Mouse (Mus musculus) cerebellum, adult 2 months (tissue): ENCODE results near the gene Gm3055. TPM values are rescaled to one million over a fixed set of nuclear protein-coding genes. Genes with fewer than 3 reads are reported as not detected.
"Not testable (repeated sequence)": the region's sequence is repeated elsewhere in the genome, so short reads cannot be mapped to it uniquely, and the experiment has no call there.

ENCODE experiments used
- DNase-seq, 2 experiments: peaks; one replicate each; pipeline ENCODE4 v3.0.0; 2021
- H3K27ac ChIP-seq: fragments of 200-500 bp; 2 replicates; pipeline ENCODE4 v1.5.1; 2012; ENCODE audit warnings: low read length, control low read depth, inconsistent platforms; ENCODE audit not compliant: insufficient read depth
- H3K27me3 ChIP-seq: fragments of 200-500 bp; 2 replicates; pipeline ENCODE4 v1.6.1; 2012; ENCODE audit warnings: inconsistent platforms, mild to moderate bottlenecking, low read length, moderate library complexity; ENCODE audit not compliant: control insufficient read depth, insufficient read depth
- H3K4me1 ChIP-seq: fragments of 200-500 bp; 2 replicates; pipeline ENCODE4 v1.6.1; 2011; ENCODE audit warnings: low read length; ENCODE audit not compliant: control insufficient read depth, insufficient read depth
- H3K4me3 ChIP-seq: fragments of 200-500 bp; replicated peaks from 2 replicates; pipeline ENCODE3; 2011; ENCODE audit warnings: mild to moderate bottlenecking, low read depth, low read length, control low read depth; ENCODE audit not compliant: insufficient read depth
- WGBS: fragments of 180-500 bp; shearing (Covaris S2); methylation state at CpG from one replicate; pipeline ENCODE4 v1.1.7; 2018; 5-methylcytosine and 5-hydroxymethylcytosine counted together
- polyA plus RNA-seq: library from polyadenylated mRNA; depleted of rRNA; stranded (reverse); fragments of >200 nt; gene quantifications from 2 replicates; pipeline ENCODE4 v1.2.3, GENCODE M21; 2012; rRNA removed

The Gm3055 gene
- polyA plus RNA-seq, result 9.7 and 11.5 TPM in 2 replicates

DNA sequence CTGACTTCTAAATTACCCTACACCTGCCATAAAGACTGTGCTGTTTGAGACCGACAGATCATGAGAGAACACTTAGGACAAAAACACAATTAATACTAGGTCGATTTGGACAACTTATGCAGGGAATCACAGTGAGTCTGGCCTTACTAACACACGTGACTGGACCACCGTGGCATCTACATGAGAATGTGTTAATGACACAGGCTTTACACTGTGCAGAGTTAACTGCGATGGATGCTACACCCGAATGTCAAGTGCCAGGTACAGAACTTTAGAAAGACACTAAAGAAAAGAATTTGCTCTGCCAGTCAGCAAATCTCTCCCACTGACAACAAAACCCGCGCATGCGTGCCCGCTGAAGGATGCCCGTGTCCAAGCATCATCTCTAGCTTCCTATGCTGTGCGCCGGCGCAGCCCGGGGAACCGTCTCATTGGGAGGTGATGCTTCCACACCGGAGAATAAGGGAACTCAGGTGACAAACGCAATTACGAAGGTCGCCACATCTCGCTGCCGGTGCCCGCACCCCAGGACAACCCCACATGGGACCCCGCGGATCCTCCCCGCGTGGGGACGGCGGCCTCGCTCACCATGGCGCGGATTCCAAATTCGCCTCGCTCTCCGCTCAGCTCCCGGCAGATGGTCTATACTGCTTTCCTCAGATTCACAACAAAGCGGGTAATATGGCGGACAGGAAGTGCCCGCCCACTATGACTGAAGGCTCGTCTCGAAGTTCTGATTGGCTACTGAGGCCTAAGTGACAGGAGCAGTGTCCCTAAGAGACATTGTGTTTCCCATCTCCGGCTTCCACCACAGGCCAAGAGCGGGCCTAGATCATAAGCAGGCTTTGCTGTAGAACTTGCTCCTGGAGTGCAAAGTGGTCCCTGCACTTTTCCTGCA, at the start of gene Gm3055:
TSS of gene Gm3055 (minus strand) at position 656 of the 898 bp plus-strand sequence.
- not testable (repeated sequence) for H3K4me1 ChIP-seq, H3K4me3 ChIP-seq, H3K27ac ChIP-seq, DNase-seq, H3K27me3 ChIP-seq
- no CpG with 5 or more reads among the region's 43 CpGs for WGBS

DNA sequence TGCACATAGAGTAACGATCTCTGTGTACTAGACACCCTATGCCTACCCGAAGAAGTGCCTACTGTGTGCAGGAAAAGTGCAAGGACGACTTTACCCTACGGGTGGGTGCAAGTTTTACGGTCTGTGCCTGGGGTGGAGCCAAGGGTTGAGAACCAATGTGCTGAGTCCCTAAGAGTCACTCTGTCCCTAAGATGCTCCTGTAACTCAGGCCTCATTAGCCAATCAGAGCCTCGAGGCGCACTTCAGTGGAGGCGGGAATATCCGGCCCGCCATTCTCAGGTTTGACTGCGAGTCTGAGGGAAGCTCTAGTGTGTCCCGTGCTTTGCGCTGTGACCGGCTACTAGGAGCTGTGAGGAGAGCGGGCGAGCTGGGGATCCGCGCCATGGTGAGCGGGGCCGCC, 40.9 kb upstream of the Gm3055 start, which contains the start of gene Gm4767:
TSS of gene Gm4767 (plus strand) at position 288 of the 400 bp plus-strand sequence.
- 29% methylated on average over 18 of the region's 20 CpGs for WGBS
- H3K27ac ChIP-seq, H3K4me3 ChIP-seq, H3K27me3 ChIP-seq, H3K4me1 ChIP-seq: not testable (repeated sequence)
- peak; percentile 7 to 28 for DNase-seq

DNA sequence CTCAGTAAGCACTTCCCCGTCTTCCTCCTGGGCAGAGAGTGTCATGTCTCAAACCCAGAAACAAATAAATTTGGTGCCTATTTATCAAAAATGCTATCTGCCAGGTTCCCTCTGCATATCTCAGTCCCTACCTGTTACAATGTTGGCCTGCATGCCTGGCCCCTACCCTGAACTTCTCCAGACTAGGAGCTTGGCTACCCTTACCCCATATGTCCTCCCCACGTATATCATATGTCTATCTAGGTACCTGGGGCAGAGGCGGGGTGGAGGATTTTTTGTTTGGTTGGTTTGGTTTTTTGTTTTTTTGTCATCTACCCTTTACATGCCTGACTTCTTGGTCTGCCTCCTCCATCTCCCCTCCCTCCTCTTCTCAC, 430 bp upstream of the Gm3055 start:
- not testable (repeated sequence) for H3K27ac ChIP-seq

DNA sequence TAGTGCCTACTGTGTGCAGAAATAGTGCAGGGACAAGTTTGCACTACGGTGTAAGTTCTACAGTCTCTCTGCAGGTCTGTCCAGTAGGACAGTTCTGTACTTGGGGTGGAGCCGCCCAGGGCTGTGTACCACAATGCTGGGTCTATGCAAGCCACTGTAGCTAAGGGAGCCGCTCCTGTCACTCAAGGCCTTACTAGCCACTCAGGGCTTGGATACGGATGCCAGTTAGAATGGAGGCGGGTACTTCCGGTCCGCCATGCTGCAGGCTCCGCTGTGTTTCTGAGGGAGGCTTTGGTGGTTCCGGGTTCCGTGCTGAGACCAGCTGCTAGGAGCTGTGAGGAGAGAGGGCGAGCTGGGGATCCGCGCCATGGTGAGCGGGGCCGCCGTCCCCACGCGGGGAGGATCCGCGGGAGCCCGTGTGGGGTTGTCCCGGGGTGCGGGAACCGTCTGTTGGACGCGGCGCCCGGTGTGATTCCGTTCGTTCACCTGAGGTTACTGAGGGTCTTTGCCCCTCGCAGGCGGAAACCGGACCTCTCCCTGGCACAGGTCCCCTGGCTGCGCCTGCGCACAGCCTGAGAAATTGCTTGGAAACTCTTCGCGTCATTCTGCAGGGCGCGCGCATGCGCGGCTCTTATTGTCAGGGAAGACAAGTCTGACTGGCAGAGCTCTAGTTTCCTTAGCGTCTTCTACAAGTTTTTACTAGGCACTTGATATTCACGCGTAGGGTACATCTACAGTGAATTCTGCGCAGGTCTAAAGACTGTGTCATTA, 66.2 kb downstream of the Gm3055 start, which contains the start of gene Zfp433:
TSS of gene Zfp433 (plus strand) at position 295 of the 771 bp plus-strand sequence.
- not testable (repeated sequence) for DNase-seq, H3K27ac ChIP-seq, H3K4me3 ChIP-seq, H3K4me1 ChIP-seq, H3K27me3 ChIP-seq
- no CpG with 5 or more reads among the region's 46 CpGs for WGBS

More for the DNA sequence above, 430 bp upstream of the Gm3055 start:
- no CpG with 5 or more reads among the region's 3 CpGs for WGBS
- not testable (repeated sequence) for H3K27me3 ChIP-seq, H3K4me3 ChIP-seq, DNase-seq, H3K4me1 ChIP-seq

Other genes with a start within 250 kb of the Gm3055 start
- 1.3 and 1.4 TPM in 2 replicates for gene Gna15, start 246.9 kb downstream of the Gm3055 start, polyA plus RNA-seq
- gene Gna11, start 226.0 kb downstream of the Gm3055 start, polyA plus RNA-seq, result 105 and 107 TPM in 2 replicates
- gene Aes, start 211.7 kb downstream of the Gm3055 start, polyA plus RNA-seq, result 1,117 and 1,168 TPM in 2 replicates
- gene Tle2, start 196.6 kb downstream of the Gm3055 start, polyA plus RNA-seq, result 282 and 321 TPM in 2 replicates
- gene Tle6, start 170.1 kb downstream of the Gm3055 start, polyA plus RNA-seq, result 8.7 and 9.6 TPM in 2 replicates
- 3.6 and 3.7 TPM in 2 replicates for gene BC025920, start 164.9 kb downstream of the Gm3055 start, polyA plus RNA-seq
- 35.4 and 38.5 TPM in 2 replicates for gene Sirt6, start 143.4 kb downstream of the Gm3055 start, polyA plus RNA-seq
- gene Ankrd24, start 142.6 kb downstream of the Gm3055 start, polyA plus RNA-seq, result 121 and 130 TPM in 2 replicates
- gene Gm10778, start 122.1 kb downstream of the Gm3055 start, polyA plus RNA-seq, result 3.8 and 4.2 TPM in 2 replicates
- gene Zfp433, start 66.3 kb downstream of the Gm3055 start, polyA plus RNA-seq, result 4.9 and 6.6 TPM in 2 replicates
- 0.78 and 0.79 TPM in 2 replicates for gene Gm4767, start 41.0 kb upstream of the Gm3055 start, polyA plus RNA-seq
- gene Gm32687, start 92.8 kb upstream of the Gm3055 start, polyA plus RNA-seq, result 5.7 and 6.1 TPM in 2 replicates
- gene Zfp781, start 159.3 kb upstream of the Gm3055 start, polyA plus RNA-seq, result 3.4 and 4.2 TPM in 2 replicates